Mouse (Mus musculus): Measurements from ENCODE around the gene Epha7. TPM values are rescaled to one million over a fixed set of nuclear protein-coding genes. Genes with fewer than 3 reads are reported as not detected.

Epha7 gene
- total and polyA plus RNA-seq, 3 experiments, result 0.11 TPM; not detected in 2

DNA sequence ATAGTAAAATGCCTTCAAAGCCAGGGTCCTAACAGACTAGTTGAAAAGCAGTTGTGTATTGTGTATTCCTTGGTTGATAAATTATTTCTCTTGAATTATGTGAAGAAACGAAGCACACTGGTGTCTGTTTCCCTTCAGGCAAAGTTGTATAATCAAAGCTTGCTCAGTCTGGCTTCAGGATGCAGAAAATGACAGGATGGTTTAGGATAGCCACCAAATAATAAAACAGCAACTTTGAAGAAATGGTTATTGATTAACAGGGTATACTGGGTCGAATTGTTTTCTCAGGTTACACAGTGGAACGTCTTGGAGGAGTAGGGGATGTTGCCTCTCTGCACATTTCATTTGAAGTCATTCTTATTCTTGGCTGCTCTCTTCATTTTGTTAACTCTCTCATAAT lies 77.2 kb downstream of the Epha7 start:
- Histone ChIP-seq H3K4me1 (ENCODE audit: insufficient read depth, low read depth, low read length) (no peaks in the 10 kb centered on the region), H3K27me3 (ENCODE audit: insufficient read depth, low read length) (no peaks in the 10 kb centered on the region), H3K9me3 (replicated peaks) (no peaks in the 10 kb centered on the region), H3K36me3 (replicated peaks) (no peaks in the 10 kb centered on the region), H3K4me3 (ENCODE audit: low read depth, low read length) (no peak overlapping the region)
- DNase-seq (ENCODE audit: low spot score) (no peak), ATAC-seq (ENCODE audit: extremely low read depth, insufficient number of reproducible peaks, low FRiP score, poor library complexity, severe bottlenecking) (no peak)
- TF ChIP-seq CTCF (IDR thresholded peaks at IDR 0.05; ENCODE audit: low read depth, low read length) (no peak), GATA2 (IDR thresholded peaks at IDR 0.05; ENCODE audit: borderline replicate concordance, low read depth, low read length) (no peak), TAL1 (conservative IDR thresholded peaks at IDR 0.05; ENCODE audit: low read depth, low read length) (no peak), GATA1 (IDR thresholded peaks at IDR 0.05; ENCODE audit: borderline replicate concordance, low read length) (no peak), POLR2AphosphoS5 (IDR thresholded peaks at IDR 0.05; ENCODE audit: insufficient replicate concordance, low read depth, low read length) (no peak)

DNA sequence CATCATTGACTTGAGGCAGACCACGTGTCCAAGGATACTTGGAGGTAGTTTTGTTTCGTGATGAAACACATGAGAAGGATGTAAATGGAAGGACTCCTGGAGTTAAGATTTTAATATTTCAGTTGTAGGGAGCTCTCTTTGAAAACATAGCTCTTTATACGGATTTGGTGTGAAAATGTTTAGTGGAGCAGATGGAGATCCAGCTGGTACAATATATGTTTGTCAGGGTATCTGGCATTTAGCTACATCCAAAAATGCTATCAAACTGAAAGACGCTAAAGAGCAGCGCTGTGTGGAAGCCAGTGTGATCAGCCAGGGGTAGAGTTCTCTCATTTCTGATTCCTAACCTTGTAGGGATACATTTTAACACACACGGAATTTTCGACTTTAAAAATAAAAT lies 82.5 kb downstream of the Epha7 start:
- no peak overlapping the region for H3K4me3 ChIP-seq (ENCODE audit: low read depth, low read length)
- H3K36me3 ChIP-seq (replicated peaks), result no peaks in the 10 kb centered on the region
- TF ChIP-seq GATA2 (IDR thresholded peaks at IDR 0.05; ENCODE audit: borderline replicate concordance, low read depth, low read length), result no peak
- no peak for TF ChIP-seq POLR2AphosphoS5 (IDR thresholded peaks at IDR 0.05; ENCODE audit: insufficient replicate concordance, low read depth, low read length)
- TF ChIP-seq CTCF (IDR thresholded peaks at IDR 0.05; ENCODE audit: low read depth, low read length), result no peak
- TF ChIP-seq TAL1 (conservative IDR thresholded peaks at IDR 0.05; ENCODE audit: low read depth, low read length), result no peak
- TF ChIP-seq GATA1 (IDR thresholded peaks at IDR 0.05; ENCODE audit: borderline replicate concordance, low read length), result no peak
- no peaks in the 10 kb centered on the region for H3K4me1 ChIP-seq (ENCODE audit: insufficient read depth, low read depth, low read length)
- no peaks in the 10 kb centered on the region for H3K9me3 ChIP-seq (replicated peaks)
- DNase-seq (ENCODE audit: low spot score) (no peak), ATAC-seq (ENCODE audit: extremely low read depth, insufficient number of reproducible peaks, low FRiP score, poor library complexity, severe bottlenecking) (no peak)
- no peaks in the 10 kb centered on the region for H3K27me3 ChIP-seq (ENCODE audit: insufficient read depth, low read length)

DNA sequence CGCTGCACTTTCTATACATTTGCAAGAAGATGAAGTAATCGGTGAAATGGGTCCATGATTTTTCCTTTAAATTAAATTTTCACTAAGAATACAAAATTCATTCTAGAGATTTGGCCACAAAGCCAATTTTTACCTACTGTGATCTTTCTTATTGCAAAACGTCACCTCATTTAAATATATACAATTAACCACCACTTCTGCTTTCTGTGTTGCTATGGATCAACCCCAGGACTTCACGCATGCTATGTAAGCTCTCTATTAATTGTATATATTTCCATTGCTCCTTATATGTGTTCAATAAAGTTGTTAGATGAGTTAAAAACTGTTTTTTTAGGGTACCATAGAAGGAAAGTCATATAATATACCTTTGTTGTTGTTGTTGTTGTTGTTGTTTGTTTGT lies 86.4 kb downstream of the Epha7 start:
- H3K4me3 ChIP-seq (ENCODE audit: low read depth, low read length), result no peak overlapping the region
- no peaks in the 10 kb centered on the region for H3K9me3 ChIP-seq (replicated peaks)
- H3K4me1 ChIP-seq (ENCODE audit: insufficient read depth, low read depth, low read length), result no peaks in the 10 kb centered on the region
- TF ChIP-seq TAL1 (conservative IDR thresholded peaks at IDR 0.05; ENCODE audit: low read depth, low read length) (no peak), GATA2 (IDR thresholded peaks at IDR 0.05; ENCODE audit: borderline replicate concordance, low read depth, low read length) (no peak), GATA1 (IDR thresholded peaks at IDR 0.05; ENCODE audit: borderline replicate concordance, low read length) (no peak), POLR2AphosphoS5 (IDR thresholded peaks at IDR 0.05; ENCODE audit: insufficient replicate concordance, low read depth, low read length) (no peak)
- DNase-seq (ENCODE audit: low spot score) (no peak), ATAC-seq (ENCODE audit: extremely low read depth, insufficient number of reproducible peaks, low FRiP score, poor library complexity, severe bottlenecking) (no peak)
- no peaks in the 10 kb centered on the region for H3K36me3 ChIP-seq (replicated peaks)
- H3K27me3 ChIP-seq (ENCODE audit: insufficient read depth, low read length), result no peaks in the 10 kb centered on the region

DNA sequence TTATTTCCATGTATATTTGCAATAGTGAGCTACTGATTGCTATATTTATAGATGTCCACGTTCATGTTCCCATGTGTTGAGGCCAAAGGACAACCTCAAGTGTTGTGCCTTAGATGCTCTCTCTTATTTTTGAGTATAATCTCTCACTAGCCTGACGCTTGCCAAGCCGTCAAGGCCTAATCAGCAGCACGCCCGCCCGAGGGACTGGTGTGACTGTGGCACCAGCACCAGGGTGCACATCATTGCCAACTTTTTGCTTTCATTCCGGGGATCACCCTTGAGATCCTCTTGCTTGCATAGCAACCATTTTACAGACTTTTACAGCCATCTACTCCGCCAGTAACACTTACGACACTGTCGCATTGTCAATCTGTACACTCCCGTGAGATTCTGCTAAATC lies 86.9 kb downstream of the Epha7 start:
- no peaks in the 10 kb centered on the region for H3K36me3 ChIP-seq (replicated peaks)
- no peaks in the 10 kb centered on the region for H3K9me3 ChIP-seq (replicated peaks)
- no peaks in the 10 kb centered on the region for H3K4me1 ChIP-seq (ENCODE audit: insufficient read depth, low read depth, low read length)
- TF ChIP-seq GATA1 (IDR thresholded peaks at IDR 0.05; ENCODE audit: borderline replicate concordance, low read length), result no peak
- TF ChIP-seq CTCF (IDR thresholded peaks at IDR 0.05; ENCODE audit: low read depth, low read length), result no peak
- no peak for TF ChIP-seq POLR2AphosphoS5 (IDR thresholded peaks at IDR 0.05; ENCODE audit: insufficient replicate concordance, low read depth, low read length)
- no peak for TF ChIP-seq TAL1 (conservative IDR thresholded peaks at IDR 0.05; ENCODE audit: low read depth, low read length)
- no peak for TF ChIP-seq GATA2 (IDR thresholded peaks at IDR 0.05; ENCODE audit: borderline replicate concordance, low read depth, low read length)
- no peak overlapping the region for H3K4me3 ChIP-seq (ENCODE audit: low read depth, low read length)
- H3K27me3 ChIP-seq (ENCODE audit: insufficient read depth, low read length), result no peaks in the 10 kb centered on the region
- DNase-seq (ENCODE audit: low spot score) (no peak), ATAC-seq (ENCODE audit: extremely low read depth, insufficient number of reproducible peaks, low FRiP score, poor library complexity, severe bottlenecking) (no peak)

DNA sequence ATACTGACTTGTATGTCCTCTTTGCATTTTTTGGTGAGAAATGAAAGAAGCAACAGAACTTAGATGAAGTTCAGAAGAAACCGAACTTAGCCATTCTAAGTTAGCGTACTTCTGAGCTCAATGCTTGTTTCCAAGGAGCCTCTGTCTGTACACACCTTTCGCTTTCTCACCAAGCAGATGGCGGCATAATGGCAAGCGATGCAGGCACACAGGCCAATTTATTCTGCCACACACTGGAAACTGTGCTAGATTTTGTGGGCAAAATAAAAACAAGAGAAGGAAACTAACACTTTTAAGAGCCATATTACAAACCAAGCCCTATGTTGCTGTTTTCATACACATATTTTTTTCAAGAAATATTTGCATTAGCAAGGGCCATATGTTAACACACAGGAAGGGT lies 88.6 kb downstream of the Epha7 start:
- H3K27me3 ChIP-seq (ENCODE audit: insufficient read depth, low read length), result no peaks in the 10 kb centered on the region
- no peaks in the 10 kb centered on the region for H3K9me3 ChIP-seq (replicated peaks)
- ATAC-seq (ENCODE audit: extremely low read depth, insufficient number of reproducible peaks, low FRiP score, poor library complexity, severe bottlenecking) (no peak), DNase-seq (ENCODE audit: low spot score) (no peak)
- no peak overlapping the region for H3K4me3 ChIP-seq (ENCODE audit: low read depth, low read length)
- H3K36me3 ChIP-seq (replicated peaks), result no peaks in the 10 kb centered on the region
- no peaks in the 10 kb centered on the region for H3K4me1 ChIP-seq (ENCODE audit: insufficient read depth, low read depth, low read length)
- TF ChIP-seq CTCF (IDR thresholded peaks at IDR 0.05; ENCODE audit: low read depth, low read length) (no peak), POLR2AphosphoS5 (IDR thresholded peaks at IDR 0.05; ENCODE audit: insufficient replicate concordance, low read depth, low read length) (no peak), GATA1 (IDR thresholded peaks at IDR 0.05; ENCODE audit: borderline replicate concordance, low read length) (no peak), GATA2 (IDR thresholded peaks at IDR 0.05; ENCODE audit: borderline replicate concordance, low read depth, low read length) (no peak), TAL1 (conservative IDR thresholded peaks at IDR 0.05; ENCODE audit: low read depth, low read length) (no peak)

DNA sequence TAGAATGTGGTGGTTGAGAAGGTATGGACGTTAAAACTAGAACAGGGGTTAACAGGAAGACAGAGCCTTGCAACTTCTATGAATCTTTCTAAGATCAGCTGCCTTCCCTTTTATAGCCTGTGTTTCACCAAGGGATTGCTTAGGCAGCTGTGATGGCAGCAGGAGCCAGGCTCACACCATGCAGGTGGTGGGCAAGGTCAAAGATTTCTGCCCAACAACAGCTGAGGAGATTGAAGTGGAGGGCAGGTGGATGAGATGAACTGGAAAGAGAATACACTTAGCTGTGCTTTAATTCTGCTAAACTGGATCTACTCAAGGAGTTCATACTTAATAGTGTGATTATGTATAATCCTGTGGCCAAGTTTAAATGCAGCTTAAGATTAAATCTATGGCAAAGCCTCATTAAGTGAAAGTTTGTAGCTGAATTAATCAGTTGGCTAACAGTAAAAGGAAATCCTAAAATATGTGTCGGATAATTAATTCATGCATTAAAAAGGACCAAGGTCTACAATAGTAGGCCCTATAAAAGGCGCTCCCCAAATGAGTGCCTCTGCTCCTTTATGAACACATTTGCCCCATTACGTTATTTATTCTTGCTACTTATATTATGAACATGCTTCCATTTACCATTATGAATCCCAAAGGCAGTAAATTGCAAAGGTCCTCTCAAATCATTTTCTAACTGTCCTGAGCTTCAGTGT lies 89.2 kb downstream of the Epha7 start:
- no peak for ATAC-seq (ENCODE audit: extremely low read depth, insufficient number of reproducible peaks, low FRiP score, poor library complexity, severe bottlenecking)
- no peak for TF ChIP-seq TAL1 (conservative IDR thresholded peaks at IDR 0.05; ENCODE audit: low read depth, low read length)
- TF ChIP-seq POLR2AphosphoS5 (IDR thresholded peaks at IDR 0.05; ENCODE audit: insufficient replicate concordance, low read depth, low read length), result no peak
- no peak for TF ChIP-seq GATA1 (IDR thresholded peaks at IDR 0.05; ENCODE audit: borderline replicate concordance, low read length)
- TF ChIP-seq GATA2 (IDR thresholded peaks at IDR 0.05; ENCODE audit: borderline replicate concordance, low read depth, low read length), result no peak
- TF ChIP-seq CTCF (IDR thresholded peaks at IDR 0.05; ENCODE audit: low read depth, low read length), result no peak

More for the DNA sequence above, 89.2 kb downstream of the Epha7 start:
- Histone ChIP-seq H3K4me1 (ENCODE audit: insufficient read depth, low read depth, low read length) (no peaks in the 10 kb centered on the region), H3K36me3 (replicated peaks) (no peaks in the 10 kb centered on the region), H3K4me3 (ENCODE audit: low read depth, low read length) (no peak overlapping the region), H3K27me3 (ENCODE audit: insufficient read depth, low read length) (no peaks in the 10 kb centered on the region), H3K9me3 (replicated peaks) (no peaks in the 10 kb centered on the region)
- no peak for DNase-seq (ENCODE audit: low spot score)
